Mouse (Mus musculus): ENCODE data around the gene Canx. TPM values are rescaled to one million over a fixed set of nuclear protein-coding genes. Genes with fewer than 3 reads are reported as not detected.

Canx gene
- polyA plus RNA-seq (2012; rRNA removed) = 84.1 and 118 TPM in 2 replicates

DNA sequence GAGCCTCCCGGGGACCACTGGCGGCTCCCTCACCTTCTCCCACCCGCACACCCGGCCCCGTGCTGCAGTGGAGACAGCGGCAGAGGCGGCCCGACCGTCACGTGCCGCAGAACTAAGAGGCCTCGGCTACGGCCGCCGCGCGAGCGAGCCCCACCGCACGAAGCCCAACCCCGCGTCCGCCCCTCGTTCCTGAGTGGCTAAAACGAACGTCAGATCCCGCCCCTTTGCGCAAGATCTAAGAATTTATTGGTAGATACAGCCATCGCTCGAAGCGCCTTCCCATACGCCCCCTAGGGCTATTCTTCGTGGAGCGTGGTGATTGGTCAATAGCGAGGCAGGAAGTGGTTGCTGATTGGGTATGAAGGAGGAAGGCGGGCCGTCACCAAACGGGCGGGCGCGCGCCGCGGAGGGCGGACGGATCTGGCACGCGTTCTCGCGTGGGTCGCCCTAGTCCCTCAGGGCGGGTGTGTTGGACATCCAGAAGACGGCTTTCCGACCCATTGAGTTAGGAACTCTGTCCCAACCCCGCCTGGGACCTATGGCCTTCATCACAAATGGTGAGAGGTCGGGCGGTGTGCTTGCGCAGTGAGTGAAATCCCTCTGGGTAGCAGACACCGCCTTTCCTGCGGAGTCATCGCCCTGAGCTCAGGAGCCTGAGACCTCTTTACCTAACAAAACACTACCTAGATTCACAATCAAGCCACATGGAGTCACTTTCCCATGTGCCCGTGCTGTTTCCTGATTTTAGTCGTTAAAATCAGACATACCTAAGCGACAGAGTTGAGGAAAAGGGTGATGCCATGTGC, at the start of gene Canx:
Canx (minus strand) TSS at position 178 of the 806 bp plus-strand sequence.
- TF ChIP-seq POLR2A (IDR thresholded peaks at IDR 0.05; ENCODE audit: low read depth, low read length) (peak; percentile 88), CTCF (conservative IDR thresholded peaks at IDR 0.05; ENCODE audit: insufficient read depth, insufficient read length, low read depth, low read length) (no peak)
- Histone ChIP-seq H3K27me3 (replicated peaks; ENCODE audit: control insufficient read depth, insufficient read depth, low read length) (no peaks in the 10 kb centered on the region), H3K27ac (ENCODE audit: insufficient read depth, low read depth, low read length) (peak within 1 kb of the TSS; percentile 78), H3K36me3 (ENCODE audit: control insufficient read depth, insufficient read depth, low read length) (no peaks in the 10 kb centered on the region), H3K4me3 (ENCODE audit: insufficient read depth, low read depth, low read length) (peak within 1 kb of the TSS; percentile 85), H3K4me1 (ENCODE audit: control insufficient read depth, insufficient read depth, low read length) (peaks cover 6% of the 10 kb centered on the region; the same call in 1 of the 2 replicates)
- DNase-seq = peak; percentile 100
- WGBS = under 1% methylated on average over 64 of the region's 64 CpGs

GRCm38 (mm10) chr11:50374286-50375015, 49.0 kb upstream of the Canx start:
- H3K27ac ChIP-seq (ENCODE audit: insufficient read depth, low read depth, low read length) = no peak overlapping the region
- peaks cover 4% of the 10 kb centered on the region; the same call in 1 of the 2 replicates for H3K4me1 ChIP-seq (ENCODE audit: control insufficient read depth, insufficient read depth, low read length)
- H3K27me3 ChIP-seq (replicated peaks; ENCODE audit: control insufficient read depth, insufficient read depth, low read length) = no peaks in the 10 kb centered on the region
- WGBS = 95% methylated on average over 13 of the region's 13 CpGs
- no peak overlapping the region for H3K4me3 ChIP-seq (ENCODE audit: insufficient read depth, low read depth, low read length)
- H3K36me3 ChIP-seq (ENCODE audit: control insufficient read depth, insufficient read depth, low read length) = peaks cover 2% of the 10 kb centered on the region; the same call in 1 of the 2 replicates
- TF ChIP-seq CTCF (conservative IDR thresholded peaks at IDR 0.05; ENCODE audit: insufficient read depth, insufficient read length, low read depth, low read length) (no peak), POLR2A (IDR thresholded peaks at IDR 0.05; ENCODE audit: low read depth, low read length) (no peak)
- no peak for DNase-seq

DNA sequence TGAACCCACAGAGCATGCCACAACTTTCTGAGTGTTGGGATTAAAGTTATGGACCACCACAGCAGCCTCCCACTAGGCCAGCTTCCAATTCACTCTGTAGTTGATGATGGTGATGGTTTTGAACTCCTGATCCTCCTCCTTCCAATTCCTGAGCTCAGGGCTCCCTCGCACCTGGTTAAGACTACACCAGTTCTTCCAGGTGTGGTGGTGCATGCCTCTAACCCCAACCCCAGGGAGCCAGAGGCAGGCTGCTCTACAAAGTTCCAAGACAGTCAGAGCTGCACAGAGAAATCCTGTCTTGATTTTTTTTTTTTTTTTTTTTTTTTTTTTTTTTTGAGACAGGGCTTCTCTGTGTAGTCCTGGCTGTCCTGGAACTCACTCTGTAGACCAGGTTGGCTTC, 48.1 kb upstream of the Canx start:
- Histone ChIP-seq H3K27ac (ENCODE audit: insufficient read depth, low read depth, low read length) (no peak overlapping the region), H3K36me3 (ENCODE audit: control insufficient read depth, insufficient read depth, low read length) (peaks cover under 1% of the 10 kb centered on the region; the same call in 1 of the 2 replicates), H3K4me3 (ENCODE audit: insufficient read depth, low read depth, low read length) (no peak overlapping the region), H3K4me1 (ENCODE audit: control insufficient read depth, insufficient read depth, low read length) (peaks cover 4% of the 10 kb centered on the region; the same call in 1 of the 2 replicates), H3K27me3 (replicated peaks; ENCODE audit: control insufficient read depth, insufficient read depth, low read length) (no peaks in the 10 kb centered on the region)
- 100% methylated on average over 1 of the region's 1 CpGs for WGBS
- DNase-seq = no peak
- no peak for TF ChIP-seq POLR2A (IDR thresholded peaks at IDR 0.05; ENCODE audit: low read depth, low read length)
- no peak for TF ChIP-seq CTCF (conservative IDR thresholded peaks at IDR 0.05; ENCODE audit: insufficient read depth, insufficient read length, low read depth, low read length)

GRCm38 (mm10) chr11:50373086-50373485, 47.6 kb upstream of the Canx start:
- TF ChIP-seq CTCF (conservative IDR thresholded peaks at IDR 0.05; ENCODE audit: insufficient read depth, insufficient read length, low read depth, low read length) (no peak), POLR2A (IDR thresholded peaks at IDR 0.05; ENCODE audit: low read depth, low read length) (no peak)
- Histone ChIP-seq H3K27me3 (replicated peaks; ENCODE audit: control insufficient read depth, insufficient read depth, low read length) (no peaks in the 10 kb centered on the region), H3K4me3 (ENCODE audit: insufficient read depth, low read depth, low read length) (no peak overlapping the region), H3K4me1 (ENCODE audit: control insufficient read depth, insufficient read depth, low read length) (peaks cover 4% of the 10 kb centered on the region; the same call in 1 of the 2 replicates), H3K27ac (ENCODE audit: insufficient read depth, low read depth, low read length) (no peak overlapping the region), H3K36me3 (ENCODE audit: control insufficient read depth, insufficient read depth, low read length) (no peaks in the 10 kb centered on the region)
- DNase-seq = no peak

DNA sequence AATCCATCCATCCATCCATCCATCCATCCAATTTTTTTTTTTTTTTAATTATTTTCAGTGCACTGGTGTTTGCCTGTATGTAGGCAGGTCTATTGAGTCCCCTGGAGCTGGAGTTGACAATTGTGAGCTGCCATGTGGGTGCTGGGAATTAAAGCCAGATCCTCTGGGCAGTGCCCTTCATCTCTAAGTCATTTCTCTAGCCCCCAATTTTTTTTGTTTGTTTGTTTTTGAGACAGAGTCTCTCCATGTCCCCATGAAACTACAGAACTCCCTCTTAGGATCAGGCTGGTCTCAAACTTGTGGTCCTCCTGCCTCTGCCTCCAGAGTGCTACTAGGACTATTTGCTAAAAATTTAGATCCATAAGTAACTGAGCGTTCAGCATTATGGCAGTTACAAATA, 46.4 kb upstream of the Canx start:
- WGBS = 100% methylated on average over 1 of the region's 1 CpGs

DNA sequence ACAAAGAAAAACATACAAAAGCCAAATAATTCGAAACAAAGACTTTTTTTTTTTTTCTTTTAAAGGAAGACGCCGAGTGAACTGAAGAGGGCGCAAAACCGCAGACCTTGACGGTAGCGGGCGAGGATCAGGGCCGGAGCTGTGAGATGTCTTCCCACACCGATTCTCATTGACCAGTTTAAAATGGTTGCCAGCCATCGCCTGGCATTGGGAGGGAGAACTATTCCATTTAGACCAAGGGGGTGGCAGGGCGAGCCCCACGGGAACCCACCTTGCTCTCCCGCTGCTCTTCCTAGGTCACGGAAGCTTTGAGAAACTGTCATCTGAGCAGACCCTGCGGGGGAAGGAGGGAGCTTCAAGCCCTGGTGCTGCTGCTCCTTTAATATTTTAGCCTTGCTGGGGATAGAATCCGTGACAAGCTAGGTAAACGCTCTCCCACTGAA, 45.9 kb upstream of the Canx start:
- 5% methylated on average over 18 of the region's 18 CpGs for WGBS
- Histone ChIP-seq H3K27ac (ENCODE audit: insufficient read depth, low read depth, low read length) (no peak overlapping the region), H3K36me3 (ENCODE audit: control insufficient read depth, insufficient read depth, low read length) (no peaks in the 10 kb centered on the region), H3K4me1 (ENCODE audit: control insufficient read depth, insufficient read depth, low read length) (peaks cover 4% of the 10 kb centered on the region; the same call in 1 of the 2 replicates), H3K27me3 (replicated peaks; ENCODE audit: control insufficient read depth, insufficient read depth, low read length) (no peaks in the 10 kb centered on the region), H3K4me3 (ENCODE audit: insufficient read depth, low read depth, low read length) (peak overlapping the region; percentile 51)
- peak; percentile 71 for DNase-seq
- TF ChIP-seq CTCF (conservative IDR thresholded peaks at IDR 0.05; ENCODE audit: insufficient read depth, insufficient read length, low read depth, low read length) (peak; percentile 58), POLR2A (IDR thresholded peaks at IDR 0.05; ENCODE audit: low read depth, low read length) (no peak)

More for the DNA sequence above, 46.4 kb upstream of the Canx start:
- H3K4me3 ChIP-seq (ENCODE audit: insufficient read depth, low read depth, low read length) = no peak overlapping the region
- no peaks in the 10 kb centered on the region for H3K27me3 ChIP-seq (replicated peaks; ENCODE audit: control insufficient read depth, insufficient read depth, low read length)
- H3K4me1 ChIP-seq (ENCODE audit: control insufficient read depth, insufficient read depth, low read length) = peaks cover 4% of the 10 kb centered on the region; the same call in 1 of the 2 replicates
- no peak for DNase-seq
- no peaks in the 10 kb centered on the region for H3K36me3 ChIP-seq (ENCODE audit: control insufficient read depth, insufficient read depth, low read length)
- TF ChIP-seq CTCF (conservative IDR thresholded peaks at IDR 0.05; ENCODE audit: insufficient read depth, insufficient read length, low read depth, low read length) = no peak
- no peak overlapping the region for H3K27ac ChIP-seq (ENCODE audit: insufficient read depth, low read depth, low read length)

- no peak overlapping the region for H3K4me3 ChIP-seq (ENCODE audit: insufficient read depth, low read depth, low read length)
- no peaks in the 10 kb centered on the region for H3K4me1 ChIP-seq (ENCODE audit: control insufficient read depth, insufficient read depth, low read length)
- no peaks in the 10 kb centered on the region for H3K36me3 ChIP-seq (ENCODE audit: control insufficient read depth, insufficient read depth, low read length)
- no peak overlapping the region for H3K27ac ChIP-seq (ENCODE audit: insufficient read depth, low read depth, low read length)
- H3K27me3 ChIP-seq (replicated peaks; ENCODE audit: control insufficient read depth, insufficient read depth, low read length) = no peaks in the 10 kb centered on the region
- no peak for DNase-seq
- TF ChIP-seq POLR2A (IDR thresholded peaks at IDR 0.05; ENCODE audit: low read depth, low read length) (no peak), CTCF (conservative IDR thresholded peaks at IDR 0.05; ENCODE audit: insufficient read depth, insufficient read length, low read depth, low read length) (no peak)
- WGBS = 58% methylated on average over 4 of the region's 4 CpGs
Measured at GRCm38 (mm10) chr11:50370969-50371368, 45.5 kb upstream of the Canx start.

Measured in kidney, adult 2 months (tissue).